Mouse (Mus musculus) testis, postnatal 14 days (tissue): ENCODE measurements around the gene Rasip1.

ENCODE experiments used
- DNase-seq: peaks from one replicate; pipeline ENCODE4 v3.0.0; 2021; ENCODE audit warnings: low spot score

Rasip1 gene

GRCm38 (mm10) chr7:45686841-45687240 is 59.6 kb downstream of the Rasip1 start:
- no peak for DNase-seq
